Mouse (Mus musculus) MEL (cell line): ENCODE data around the gene Nrarp. TPM values are rescaled to one million over a fixed set of nuclear protein-coding genes. Genes with fewer than 3 reads are reported as not detected.

ENCODE experiments used
- DNase-seq: peaks from one replicate; pipeline ENCODE4 v3.0.0; 2011; ENCODE audit warnings: low read depth, low spot score
- H3K27ac ChIP-seq: 2 replicates; pipeline ENCODE4 v1.5.1; 2012; ENCODE audit warnings: low read depth, mild to moderate bottlenecking, control low read depth, low read length, moderate library complexity; ENCODE audit not compliant: control insufficient read depth
- H3K27me3 ChIP-seq, 2 experiments: fragments of 150-350 bp in 1 of 2; sonication (generic) in 1 of 2; 2 replicates each; pipeline ENCODE4 v1.6.1; 2012; ENCODE audit warnings: low read length in 2 of 2, mild to moderate bottlenecking in 2 of 2, improper control_type of control experiment in 1 of 2, moderate library complexity in 1 of 2; ENCODE audit not compliant: insufficient read depth in 2 of 2, control insufficient read depth in 1 of 2
- H3K36me3 ChIP-seq, 2 experiments: 2 replicates each; pipeline ENCODE4 v1.6.1; 2012 to 2014; ENCODE audit warnings: low read length in 2 of 2, improper control_type of control experiment in 1 of 2, inconsistent platforms in 1 of 2, mild to moderate bottlenecking in 1 of 2; ENCODE audit not compliant: insufficient read depth in 2 of 2, control insufficient read depth in 1 of 2
- H3K4me1 ChIP-seq, 2 experiments: fragments of 150-350 bp in 1 of 2; sonication (generic) in 1 of 2; 2 replicates each; pipeline ENCODE4 v1.6.1; 2012; ENCODE audit warnings: low read length in 2 of 2, improper control_type of control experiment in 1 of 2, mild to moderate bottlenecking in 1 of 2; ENCODE audit not compliant: insufficient read depth in 2 of 2, control insufficient read depth in 1 of 2
- H3K4me3 ChIP-seq, 2 experiments: fragments of 150-350 bp in 1 of 2; sonication (generic) in 1 of 2; 2 replicates each; pipeline ENCODE4 v1.5.1; 2012; ENCODE audit warnings: low read depth in 2 of 2, low read length in 2 of 2, mild to moderate bottlenecking in 2 of 2, moderate library complexity in 2 of 2, control low read depth in 1 of 2, improper control_type of control experiment in 1 of 2; ENCODE audit not compliant: control insufficient read depth in 1 of 2, insufficient read depth in 1 of 2
- H3K79me2 ChIP-seq: 2 replicates; pipeline ENCODE4 v1.6.1; 2012; ENCODE audit warnings: mild to moderate bottlenecking, low read length, moderate library complexity; ENCODE audit not compliant: control insufficient read depth, poor library complexity, insufficient read depth
- H3K9ac ChIP-seq: 2 replicates; pipeline ENCODE4 v1.6.1; 2012; ENCODE audit warnings: low read depth, mild to moderate bottlenecking, control low read depth, low read length, moderate library complexity; ENCODE audit not compliant: control insufficient read depth, poor library complexity, severe bottlenecking
- H3K9me3 ChIP-seq: fragments of 150-350 bp; sonication (generic); replicated peaks from 2 replicates; pipeline ENCODE4 v1.6.1; 2012; ENCODE audit warnings: mild to moderate bottlenecking, low read length, improper control_type of control experiment, moderate library complexity; ENCODE audit not compliant: insufficient read depth
- BHLHE40 ChIP-seq: IDR thresholded peaks from 2 replicates; pipeline ENCODE4 v1.6.1; 2012; ENCODE audit warnings: low read depth, mild to moderate bottlenecking, inconsistent platforms, low read length, improper control_type of control experiment, borderline replicate concordance
- EP300 ChIP-seq, 2 experiments: IDR thresholded peaks; 2 replicates each; pipeline ENCODE4 v1.6.1; 2011; ENCODE audit warnings: improper control_type of control experiment in 2 of 2, low read length in 2 of 2, low read depth in 1 of 2, mild to moderate bottlenecking in 1 of 2
- ETS1 ChIP-seq: IDR thresholded peaks from 2 replicates; pipeline ENCODE4 v1.6.1; 2012; ENCODE audit warnings: low read depth, mild to moderate bottlenecking, inconsistent platforms, low read length, improper control_type of control experiment, moderate library complexity
- GABPA ChIP-seq: IDR thresholded peaks from 2 replicates; pipeline ENCODE4 v1.6.1; 2012; ENCODE audit warnings: low read depth, mild to moderate bottlenecking, inconsistent platforms, low read length, improper control_type of control experiment, moderate library complexity
- GATA1 ChIP-seq: IDR thresholded peaks from 2 replicates; pipeline ENCODE4 v1.6.1; 2011; ENCODE audit warnings: low read depth, low read length, improper control_type of control experiment
- HCFC1 ChIP-seq: IDR thresholded peaks from 2 replicates; pipeline ENCODE4 v1.6.1; 2012; ENCODE audit warnings: low read depth, mild to moderate bottlenecking, inconsistent platforms, low read length, improper control_type of control experiment, moderate library complexity
- JUND ChIP-seq: IDR thresholded peaks from 2 replicates; pipeline ENCODE4 v1.6.1; 2011; ENCODE audit warnings: low read depth, mild to moderate bottlenecking, improper control_type of control experiment, low read length
- KAT2A ChIP-seq: conservative IDR thresholded peaks from 2 replicates; pipeline ENCODE4 v1.6.1; 2012; ENCODE audit warnings: low read depth, low read length, improper control_type of control experiment, inconsistent platforms
- MAFK ChIP-seq: IDR thresholded peaks from 2 replicates; pipeline ENCODE4 v1.6.1; 2011; ENCODE audit warnings: low read depth, mild to moderate bottlenecking, low read length, improper control_type of control experiment, borderline replicate concordance
- MAX ChIP-seq: IDR thresholded peaks from 2 replicates; pipeline ENCODE4 v1.6.1; 2011; ENCODE audit warnings: low read length, improper control_type of control experiment
- MEF2A ChIP-seq: IDR thresholded peaks from 2 replicates; pipeline ENCODE4 v1.6.1; 2014; ENCODE audit warnings: low read depth, mild to moderate bottlenecking, inconsistent platforms, low read length, improper control_type of control experiment; ENCODE audit not compliant: poor library complexity, insufficient replicate concordance, severe bottlenecking; ENCODE audit errors: extremely low read depth
- MXI1 ChIP-seq: IDR thresholded peaks from 2 replicates; pipeline ENCODE4 v1.6.1; 2011; ENCODE audit warnings: mild to moderate bottlenecking, low read depth, low read length, improper control_type of control experiment
- MYB ChIP-seq: IDR thresholded peaks from 2 replicates; pipeline ENCODE4 v1.6.1; 2011; ENCODE audit warnings: mild to moderate bottlenecking, low read depth, low read length, improper control_type of control experiment
- NRF1 ChIP-seq: IDR thresholded peaks from 2 replicates; pipeline ENCODE4 v1.6.1; 2014; ENCODE audit warnings: low read depth, mild to moderate bottlenecking, inconsistent platforms, low read length, improper control_type of control experiment, moderate library complexity; ENCODE audit not compliant: poor library complexity, insufficient read depth, severe bottlenecking
- POLR2A ChIP-seq, 2 experiments: IDR thresholded peaks; 2 replicates each; pipeline ENCODE4 v1.6.1; 2011 to 2012; ENCODE audit warnings: low read length in 2 of 2, mild to moderate bottlenecking in 2 of 2, control low read depth in 1 of 2, improper control_type of control experiment in 1 of 2, low read depth in 1 of 2, moderate library complexity in 1 of 2; ENCODE audit not compliant: control insufficient read depth in 1 of 2, insufficient read depth in 1 of 2, poor library complexity in 1 of 2
- RCOR1 ChIP-seq: IDR thresholded peaks from 2 replicates; pipeline ENCODE4 v1.6.1; 2012; ENCODE audit warnings: low read depth, mild to moderate bottlenecking, inconsistent platforms, low read length, improper control_type of control experiment
- SIN3A ChIP-seq: IDR thresholded peaks from 2 replicates; pipeline ENCODE4 v1.6.1; 2012; ENCODE audit warnings: low read length, improper control_type of control experiment, inconsistent platforms
- SMC3 ChIP-seq: IDR thresholded peaks from 2 replicates; pipeline ENCODE4 v1.6.1; 2011; ENCODE audit warnings: low read depth, low read length, improper control_type of control experiment
- TAL1 ChIP-seq: IDR thresholded peaks from 2 replicates; pipeline ENCODE4 v1.6.1; 2012; ENCODE audit warnings: mild to moderate bottlenecking, inconsistent platforms, low read length, moderate library complexity, mixed read lengths
- TBP ChIP-seq: IDR thresholded peaks from 2 replicates; pipeline ENCODE4 v1.8.0; 2011; ENCODE audit warnings: low read depth, low read length, improper control_type of control experiment
- TCF12 ChIP-seq: IDR thresholded peaks from 2 replicates; pipeline ENCODE4 v1.6.1; 2014; ENCODE audit warnings: low read depth, mild to moderate bottlenecking, inconsistent platforms, low read length, improper control_type of control experiment, moderate library complexity
- USF1 ChIP-seq: IDR thresholded peaks from 2 replicates; pipeline ENCODE4 v1.6.1; 2014; ENCODE audit warnings: low read depth, mild to moderate bottlenecking, inconsistent platforms, low read length, improper control_type of control experiment, moderate library complexity
- USF2 ChIP-seq, 2 experiments: IDR thresholded peaks; 2 replicates each; pipeline ENCODE4 v1.6.1; 2011 to 2012; ENCODE audit warnings: improper control_type of control experiment in 2 of 2, low read length in 2 of 2, borderline replicate concordance in 1 of 2, inconsistent platforms in 1 of 2, low read depth in 1 of 2, mild to moderate bottlenecking in 1 of 2; ENCODE audit not compliant: insufficient read depth in 1 of 2
- ZC3H11A ChIP-seq: IDR thresholded peaks from 2 replicates; pipeline ENCODE4 v1.6.1; 2012; ENCODE audit warnings: low read depth, mild to moderate bottlenecking, inconsistent platforms, low read length, improper control_type of control experiment
- ZKSCAN1 ChIP-seq: IDR thresholded peaks from 2 replicates; pipeline ENCODE4 v1.6.1; 2012; ENCODE audit warnings: low read depth, mild to moderate bottlenecking, inconsistent platforms, low read length, improper control_type of control experiment, moderate library complexity
- ZMIZ1 ChIP-seq: IDR thresholded peaks from 2 replicates; pipeline ENCODE4 v1.6.1; 2012; ENCODE audit warnings: low read depth, mild to moderate bottlenecking, inconsistent platforms, low read length, improper control_type of control experiment, moderate library complexity
- ZNF384 ChIP-seq: IDR thresholded peaks from 2 replicates; pipeline ENCODE4 v1.6.1; 2012; ENCODE audit warnings: low read depth, mild to moderate bottlenecking, inconsistent platforms, low read length, improper control_type of control experiment
- polyA plus RNA-seq, 2 experiments: library from polyadenylated mRNA; stranded (reverse) in 1 of 2; unstranded in 1 of 2; fragments of >175 nt in 1 of 2; fragments of >200 nt in 1 of 2; gene quantifications; 2 replicates each; pipeline versions ENCODE4 v1.2.1 to v1.2.4; 2012; ENCODE audit warnings: low replicate concordance in 2 of 2, low read depth in 1 of 2; ENCODE audit not compliant: insufficient read length in 2 of 2, insufficient read depth in 1 of 2, missing spikeins in 1 of 2
- total RNA-seq: library from RNA; depleted of rRNA; stranded (reverse); fragments of 300-350 nt; gene quantifications from 2 replicates; pipeline ENCODE4 v1.2.3, GENCODE M21; 2012

Nrarp gene
- total and polyA plus RNA-seq, 3 experiments = 6.5 to 12.3 TPM; not detected in 1

DNA sequence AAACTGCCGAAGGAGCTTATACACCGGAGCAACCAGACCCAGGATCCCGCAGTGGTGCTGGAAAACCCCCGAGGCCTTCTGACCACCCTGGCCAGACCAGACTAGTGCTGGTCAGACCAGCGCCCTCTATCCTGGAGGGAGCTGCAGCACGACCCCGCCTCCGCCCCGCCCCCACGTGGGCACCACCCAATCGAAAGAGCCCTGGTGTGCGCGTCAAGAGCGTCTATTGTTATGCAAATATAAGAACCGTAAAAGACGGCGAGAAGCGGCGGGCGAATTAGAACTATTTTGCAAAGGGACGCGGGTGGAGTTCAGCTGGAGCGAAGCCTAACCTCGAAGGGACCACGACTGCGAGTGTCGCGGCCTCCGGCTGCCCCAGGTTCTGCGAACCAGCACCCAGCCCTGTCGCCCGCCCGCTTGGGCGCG, at the start of gene Nrarp (continued):
- TF ChIP-seq ZNF384 (no peak), ETS1 (no peak)

DNA sequence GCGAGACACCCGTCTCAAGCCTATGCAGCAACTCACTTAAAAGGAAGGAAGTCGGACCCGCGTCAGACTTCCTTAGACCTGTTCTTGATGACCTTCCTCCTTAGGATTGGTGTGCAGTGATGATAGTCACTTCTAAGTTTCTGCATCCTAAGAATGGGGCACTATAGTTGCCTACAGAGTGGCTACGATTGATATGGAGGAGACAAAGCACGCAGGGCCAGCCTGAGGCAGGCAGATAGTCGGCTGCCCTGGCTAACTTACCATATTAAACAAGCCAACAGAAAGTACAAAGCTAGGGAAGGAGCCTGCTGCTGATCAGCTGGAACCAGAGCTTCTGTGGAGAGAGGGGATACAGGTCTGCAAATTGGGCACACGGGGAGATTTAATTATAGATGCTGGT, 49.0 kb upstream of the Nrarp start:
- no peak for TF ChIP-seq MEF2A
- no peak for TF ChIP-seq ZKSCAN1
- no peak for TF ChIP-seq TCF12
- TF ChIP-seq NRF1 = no peak
- TF ChIP-seq TAL1 = no peak
- no peak for TF ChIP-seq SMC3
- no peak for TF ChIP-seq MAX
- no peak for TF ChIP-seq JUND
- no peak for TF ChIP-seq ZMIZ1
- no peak for TF ChIP-seq MAFK
- DNase-seq = no peak
- Histone ChIP-seq H3K79me2 (no peaks in the 10 kb centered on the region), H3K4me3 (no peak overlapping the region), H3K9me3 (no peaks in the 10 kb centered on the region), H3K4me1 (peaks cover 0 to 6% of the 10 kb centered on the region in 2 experiments; a peak in 2 of 4 replicates), H3K27ac (no peak overlapping the region), H3K9ac (no peak overlapping the region), H3K36me3 (0 out of 4 replicates have a peak, but pooled peaks cover 0 to 4% of the 10 kb centered on the region in 2 experiments), H3K27me3 (no peaks in the 10 kb centered on the region)

DNA sequence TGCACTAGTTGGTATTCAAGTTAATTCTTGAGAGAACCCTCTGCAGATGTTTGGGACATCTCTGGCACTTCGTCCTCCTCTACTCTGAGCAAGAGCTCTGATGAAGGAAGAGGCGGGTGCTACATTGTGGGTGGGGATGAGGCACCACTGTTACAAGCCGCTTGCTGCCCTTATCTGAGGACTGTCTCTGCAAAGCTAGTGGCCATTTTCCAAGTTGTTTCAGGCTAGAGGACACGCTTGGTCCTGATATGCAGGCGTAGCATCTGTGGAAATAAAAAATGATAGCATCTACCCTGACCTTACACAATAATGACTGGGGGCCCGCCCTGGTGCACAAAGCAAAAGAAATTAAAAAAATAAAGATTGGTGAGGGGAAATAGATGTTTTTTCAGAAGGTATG, 42.7 kb upstream of the Nrarp start:
- H3K4me3 ChIP-seq = no peak overlapping the region
- no peak overlapping the region for H3K27ac ChIP-seq
- peak; percentile 75 for DNase-seq
- H3K27me3 ChIP-seq = no peaks in the 10 kb centered on the region
- no peaks in the 10 kb centered on the region for H3K9me3 ChIP-seq
- no peaks in the 10 kb centered on the region for H3K79me2 ChIP-seq
- H3K4me1 ChIP-seq = peaks cover 8 to 11% of the 10 kb centered on the region in 2 experiments; a peak in 3 of 4 replicates
- H3K36me3 ChIP-seq = peaks cover 0 to 3% of the 10 kb centered on the region in 2 experiments; a peak in 2 of 4 replicates
- H3K9ac ChIP-seq = no peak overlapping the region
- TF ChIP-seq ETS1 (0 out of 2 replicates have a peak, but pooled peaks have one; percentile 27), JUND (no peak), ZC3H11A (no peak), ZNF384 (no peak), TAL1 (no peak), MAX (no peak), GABPA (no peak), RCOR1 (no peak), SIN3A (0 out of 2 replicates have a peak, but pooled peaks have one; percentile 27), HCFC1 (no peak), ZKSCAN1 (no peak), BHLHE40 (no peak), MAFK (no peak), USF2 (IDR thresholded peaks at IDR 0.05; ENCODE audit: borderline replicate concordance in 1 of 2, insufficient read depth in 1 of 2, low read depth in 1 of 2, low read length in 2 of 2) (no peak), MYB (no peak), TCF12 (peak; percentile 41; the same call in 1 of the 2 replicates), EP300 (IDR thresholded peaks at IDR 0.05; ENCODE audit: low read depth in 1 of 2, low read length in 2 of 2) (peak; percentile 44 to 46; a peak in 2 of 4 replicates), USF1 (no peak), ZMIZ1 (no peak), SMC3 (no peak), MXI1 (no peak), KAT2A (no peak), TBP (no peak), GATA1 (0 out of 2 replicates have a peak, but pooled peaks have one; percentile 37), NRF1 (no peak), POLR2A (IDR thresholded peaks at IDR 0.05; ENCODE audit: control insufficient read depth in 1 of 2, insufficient read depth in 1 of 2, low read depth in 1 of 2, low read length in 2 of 2, poor library complexity in 1 of 2) (no peak)
